Mouse (Mus musculus) monocyte, adult 2 months (primary cell): ENCODE measurements around the gene Fam71a.

ENCODE experiments used
- DNase-seq, 2 experiments: peaks; one replicate each; pipeline ENCODE4 v3.0.0; 2022; ENCODE audit warnings: low spot score in 2 of 2, low read depth in 1 of 2

The Fam71a gene

GRCm38 (mm10) chr1:191125811-191126638 lies 38.6 kb downstream of the Fam71a start:
- DNase-seq: peak; percentile 51 to 67

GRCm38 (mm10) chr1:191124288-191124687 lies 40.3 kb downstream of the Fam71a start:
- no peak for DNase-seq

GRCm38 (mm10) chr1:191123696-191124095 lies 40.9 kb downstream of the Fam71a start:
- no peak for DNase-seq

GRCm38 (mm10) chr1:191122744-191123143 lies 41.9 kb downstream of the Fam71a start:
- DNase-seq: peak; percentile 49 to 58

- DNase-seq: no peak
Observed at GRCm38 (mm10) chr1:191115514-191116238, 48.9 kb downstream of the Fam71a start.

GRCm38 (mm10) chr1:191114868-191115267 lies 49.7 kb downstream of the Fam71a start:
- DNase-seq: no peak
